Mouse (Mus musculus): Measurements from ENCODE around the gene Cidec. TPM values are rescaled to one million over a fixed set of nuclear protein-coding genes. Genes with fewer than 3 reads are reported as not detected.
A peak's percentile ranks its signal among the peaks of the same experiment; 100 is the strongest.

The Cidec gene
- polyA plus RNA-seq, 2 experiments, result 0.11 TPM; not detected in 1

DNA sequence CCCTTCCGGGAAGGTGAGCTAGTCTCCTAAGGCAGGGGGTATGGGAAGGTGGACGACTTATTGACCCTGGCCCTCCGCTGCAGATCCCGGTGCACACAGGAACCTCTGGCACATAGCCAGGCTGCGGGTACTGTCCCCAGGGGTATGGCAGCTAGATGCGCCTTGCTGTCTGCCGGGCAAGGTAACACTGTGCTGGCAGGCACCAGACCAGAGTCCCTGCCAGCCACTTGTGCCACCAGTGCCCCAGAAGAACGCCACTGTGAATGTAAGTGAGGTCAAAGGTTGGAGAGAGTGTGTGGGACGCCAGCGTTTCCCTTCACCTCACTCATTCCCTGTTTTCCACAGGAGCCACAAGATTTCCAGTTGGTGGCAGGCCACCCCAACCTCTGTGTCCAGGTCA is 43.3 kb upstream of the Cidec start:
- WGBS, result 84% methylated on average over 10 of the region's 10 CpGs
- no peaks in the 10 kb centered on the region for H3K36me3 ChIP-seq (ENCODE audit: control insufficient read depth, insufficient read depth, low read length)
- H3K9ac ChIP-seq (ENCODE audit: low read depth, low read length, severe bottlenecking), result no peak overlapping the region
- no peak overlapping the region for H3K27ac ChIP-seq (replicated peaks; ENCODE audit: low read depth, low read length)
- H3K27me3 ChIP-seq (ENCODE audit: control insufficient read depth, insufficient read depth, low read length), result peaks cover 26% of the 10 kb centered on the region
- H3K4me3 ChIP-seq (replicated peaks; ENCODE audit: low read length), result no peak overlapping the region
- no peak for TF ChIP-seq POLR2A (IDR thresholded peaks at IDR 0.05; ENCODE audit: borderline replicate concordance, extremely low read depth, insufficient read depth, insufficient read length)
- H3K4me2 ChIP-seq (replicated peaks; ENCODE audit: low read depth, low read length, severe bottlenecking), result no peak overlapping the region
- ATAC-seq (ENCODE audit: low FRiP score, low read depth), result no peak
- no peaks in the 10 kb centered on the region for H3K9me3 ChIP-seq (ENCODE audit: control insufficient read depth, low read length)
- no peak for DNase-seq (ENCODE audit: low spot score)
- peaks cover 2% of the 10 kb centered on the region; the same call in 1 of the 2 replicates for H3K4me1 ChIP-seq (ENCODE audit: control insufficient read depth, insufficient read depth, low read length)

DNA sequence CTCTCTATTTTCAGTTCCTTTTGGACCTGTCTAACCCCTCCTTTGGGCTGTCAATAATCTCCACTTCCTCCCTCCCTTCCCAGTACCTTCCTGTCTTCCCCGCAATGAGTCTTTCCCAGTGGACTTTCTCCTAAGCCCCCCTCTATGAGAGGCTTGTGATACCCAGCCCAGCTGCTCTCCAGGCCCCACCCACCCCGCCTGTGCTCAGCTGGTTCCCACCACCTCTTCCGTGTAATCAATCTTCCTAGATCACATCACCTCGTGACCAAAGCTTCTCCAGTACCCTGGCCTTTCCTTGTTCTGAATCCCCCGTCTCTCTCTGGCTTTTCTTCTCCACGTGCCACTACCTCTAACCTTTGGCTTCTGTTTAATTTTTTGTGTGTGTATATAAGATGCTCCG is 41.8 kb upstream of the Cidec start:
- H3K27me3 ChIP-seq (ENCODE audit: control insufficient read depth, insufficient read depth, low read length), result peaks cover 19% of the 10 kb centered on the region
- H3K4me3 ChIP-seq (replicated peaks; ENCODE audit: low read length), result no peak overlapping the region
- no peaks in the 10 kb centered on the region for H3K4me1 ChIP-seq (ENCODE audit: control insufficient read depth, insufficient read depth, low read length)
- no peak overlapping the region for H3K27ac ChIP-seq (replicated peaks; ENCODE audit: low read depth, low read length)
- H3K4me2 ChIP-seq (replicated peaks; ENCODE audit: low read depth, low read length, severe bottlenecking), result no peak overlapping the region
- H3K9ac ChIP-seq (ENCODE audit: low read depth, low read length, severe bottlenecking), result no peak overlapping the region
- no peaks in the 10 kb centered on the region for H3K9me3 ChIP-seq (ENCODE audit: control insufficient read depth, low read length)
- ATAC-seq (ENCODE audit: low FRiP score, low read depth) (no peak), DNase-seq (ENCODE audit: low spot score) (no peak)
- no peak for TF ChIP-seq POLR2A (IDR thresholded peaks at IDR 0.05; ENCODE audit: borderline replicate concordance, extremely low read depth, insufficient read depth, insufficient read length)
- 40% methylated on average over 7 of the region's 7 CpGs for WGBS
- no peaks in the 10 kb centered on the region for H3K36me3 ChIP-seq (ENCODE audit: control insufficient read depth, insufficient read depth, low read length)

DNA sequence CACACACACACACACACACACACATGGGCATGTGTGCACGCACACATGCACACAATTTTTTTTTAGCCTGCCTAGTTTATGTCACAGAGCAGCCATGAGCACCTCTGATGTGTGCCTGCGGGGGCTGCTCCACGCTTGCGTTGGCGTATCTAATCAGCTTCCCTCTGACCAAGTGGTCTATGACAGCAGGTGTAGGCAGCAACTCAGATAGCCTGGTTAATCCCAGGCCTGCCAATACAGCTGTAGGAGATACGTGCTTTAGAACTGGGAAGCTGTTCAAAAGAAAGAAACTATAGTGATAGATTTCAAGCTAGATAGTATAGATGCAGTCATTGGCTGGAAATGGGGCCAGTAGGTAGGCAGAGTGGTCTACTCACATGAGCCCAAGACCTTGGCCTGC is 38.2 kb upstream of the Cidec start:
- no peak for TF ChIP-seq POLR2A (IDR thresholded peaks at IDR 0.05; ENCODE audit: borderline replicate concordance, extremely low read depth, insufficient read depth, insufficient read length)
- Histone ChIP-seq H3K27ac (replicated peaks; ENCODE audit: low read depth, low read length) (no peak overlapping the region), H3K9me3 (ENCODE audit: control insufficient read depth, low read length) (no peaks in the 10 kb centered on the region), H3K4me3 (replicated peaks; ENCODE audit: low read length) (no peak overlapping the region), H3K4me2 (replicated peaks; ENCODE audit: low read depth, low read length, severe bottlenecking) (no peak overlapping the region), H3K4me1 (ENCODE audit: control insufficient read depth, insufficient read depth, low read length) (peaks cover 3% of the 10 kb centered on the region; the same call in 1 of the 2 replicates), H3K36me3 (ENCODE audit: control insufficient read depth, insufficient read depth, low read length) (no peaks in the 10 kb centered on the region), H3K27me3 (ENCODE audit: control insufficient read depth, insufficient read depth, low read length) (peaks cover 11% of the 10 kb centered on the region), H3K9ac (ENCODE audit: low read depth, low read length, severe bottlenecking) (no peak overlapping the region)
- DNase-seq (ENCODE audit: low spot score) (no peak), ATAC-seq (ENCODE audit: low FRiP score, low read depth) (no peak)
- WGBS, result 81% methylated on average over 6 of the region's 6 CpGs

DNA sequence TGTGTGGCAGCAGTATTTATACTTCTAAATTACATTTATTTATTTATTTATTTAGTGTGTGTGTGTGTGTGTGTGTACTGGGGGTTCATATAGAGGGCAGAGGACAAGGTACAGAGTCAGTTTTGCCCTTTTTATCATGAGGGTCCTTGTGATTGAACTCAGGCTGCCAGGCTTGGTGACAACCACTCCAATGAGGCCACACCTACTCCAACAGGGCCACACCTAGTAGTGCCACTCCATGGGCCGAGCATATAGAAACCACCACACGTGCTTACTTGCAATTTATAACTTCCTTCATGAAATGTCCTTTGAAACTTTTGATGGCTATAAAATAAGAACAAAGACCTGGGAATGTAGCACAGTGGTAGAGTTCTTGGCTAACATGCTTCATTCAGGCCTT is 37.7 kb upstream of the Cidec start:
- peaks cover 3% of the 10 kb centered on the region; the same call in 1 of the 2 replicates for H3K4me1 ChIP-seq (ENCODE audit: control insufficient read depth, insufficient read depth, low read length)
- ATAC-seq (ENCODE audit: low FRiP score, low read depth), result no peak
- no peak for DNase-seq (ENCODE audit: low spot score)
- peaks cover 11% of the 10 kb centered on the region for H3K27me3 ChIP-seq (ENCODE audit: control insufficient read depth, insufficient read depth, low read length)
- WGBS, result 45% methylated on average over 2 of the region's 2 CpGs
- H3K4me2 ChIP-seq (replicated peaks; ENCODE audit: low read depth, low read length, severe bottlenecking), result no peak overlapping the region
- no peak overlapping the region for H3K4me3 ChIP-seq (replicated peaks; ENCODE audit: low read length)
- H3K36me3 ChIP-seq (ENCODE audit: control insufficient read depth, insufficient read depth, low read length), result no peaks in the 10 kb centered on the region
- no peaks in the 10 kb centered on the region for H3K9me3 ChIP-seq (ENCODE audit: control insufficient read depth, low read length)
- no peak for TF ChIP-seq POLR2A (IDR thresholded peaks at IDR 0.05; ENCODE audit: borderline replicate concordance, extremely low read depth, insufficient read depth, insufficient read length)
- H3K27ac ChIP-seq (replicated peaks; ENCODE audit: low read depth, low read length), result no peak overlapping the region
- H3K9ac ChIP-seq (ENCODE audit: low read depth, low read length, severe bottlenecking), result no peak overlapping the region

DNA sequence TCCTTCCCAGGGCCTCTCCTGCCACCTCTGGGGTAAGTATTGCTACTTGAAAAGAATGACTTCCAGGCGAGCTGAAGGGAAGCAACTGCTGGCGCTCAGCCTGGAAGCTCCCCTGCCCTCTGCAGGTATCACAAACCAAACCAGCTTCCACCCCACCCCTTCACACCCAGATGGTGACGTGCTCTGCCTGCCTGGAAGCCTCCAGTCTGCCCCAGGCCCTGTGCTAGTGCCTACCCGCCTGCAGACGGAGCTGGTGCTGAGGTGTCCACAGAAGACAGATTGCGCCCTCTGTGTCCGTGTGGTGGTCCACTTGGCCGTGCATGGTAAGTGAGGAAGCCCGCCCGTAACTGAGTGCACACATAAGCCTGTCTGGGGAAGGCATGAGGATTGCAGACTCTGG is 36.5 kb upstream of the Cidec start:
- no peak overlapping the region for H3K9ac ChIP-seq (ENCODE audit: low read depth, low read length, severe bottlenecking)
- peaks cover 11% of the 10 kb centered on the region for H3K27me3 ChIP-seq (ENCODE audit: control insufficient read depth, insufficient read depth, low read length)
- DNase-seq (ENCODE audit: low spot score) (no peak), ATAC-seq (ENCODE audit: low FRiP score, low read depth) (no peak)
- TF ChIP-seq POLR2A (IDR thresholded peaks at IDR 0.05; ENCODE audit: borderline replicate concordance, extremely low read depth, insufficient read depth, insufficient read length), result no peak
- 60% methylated on average over 10 of the region's 10 CpGs for WGBS
- no peaks in the 10 kb centered on the region for H3K36me3 ChIP-seq (ENCODE audit: control insufficient read depth, insufficient read depth, low read length)
- no peaks in the 10 kb centered on the region for H3K9me3 ChIP-seq (ENCODE audit: control insufficient read depth, low read length)
- H3K4me3 ChIP-seq (replicated peaks; ENCODE audit: low read length), result 0 out of 2 replicates have a peak overlapping the region, but pooled peaks have one; percentile 2
- H3K27ac ChIP-seq (replicated peaks; ENCODE audit: low read depth, low read length), result no peak overlapping the region
- peaks cover 3% of the 10 kb centered on the region; the same call in 1 of the 2 replicates for H3K4me1 ChIP-seq (ENCODE audit: control insufficient read depth, insufficient read depth, low read length)
- peak overlapping the region; percentile 30; the same call in 1 of the 2 replicates for H3K4me2 ChIP-seq (replicated peaks; ENCODE audit: low read depth, low read length, severe bottlenecking)

Measured in limb, embryonic 14.5 days (tissue).